Mouse (Mus musculus) hindlimb bud, embryonic 11.5 days (tissue): ENCODE results near the gene Clic4.

Experiments
- DNase-seq: peaks from one replicate; pipeline ENCODE4 v3.0.0-alpha.2; 2012; ENCODE audit warnings: low read depth, low spot score; ENCODE audit errors: extremely low spot score

Gene Clic4

DNA sequence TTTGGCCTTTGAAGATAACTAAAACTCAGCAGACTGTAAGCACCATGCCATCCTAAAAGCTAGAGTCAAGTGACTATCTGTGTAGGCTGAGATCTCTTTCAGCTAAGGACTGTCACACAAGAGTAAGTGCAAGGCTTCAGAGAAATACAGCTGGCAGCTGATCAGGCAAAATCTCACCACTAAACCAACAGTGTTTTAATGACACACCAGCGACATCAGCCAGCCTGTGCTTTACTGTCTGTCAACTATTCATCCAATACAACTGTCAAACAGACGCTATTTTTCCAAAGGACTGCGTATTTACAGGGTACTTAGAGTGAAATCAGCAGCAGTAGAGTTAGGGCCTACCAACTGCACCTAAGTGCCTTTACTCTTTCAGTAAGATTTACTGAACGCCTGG lies 12.2 kb downstream of the Clic4 start:
- no peak for DNase-seq

DNA sequence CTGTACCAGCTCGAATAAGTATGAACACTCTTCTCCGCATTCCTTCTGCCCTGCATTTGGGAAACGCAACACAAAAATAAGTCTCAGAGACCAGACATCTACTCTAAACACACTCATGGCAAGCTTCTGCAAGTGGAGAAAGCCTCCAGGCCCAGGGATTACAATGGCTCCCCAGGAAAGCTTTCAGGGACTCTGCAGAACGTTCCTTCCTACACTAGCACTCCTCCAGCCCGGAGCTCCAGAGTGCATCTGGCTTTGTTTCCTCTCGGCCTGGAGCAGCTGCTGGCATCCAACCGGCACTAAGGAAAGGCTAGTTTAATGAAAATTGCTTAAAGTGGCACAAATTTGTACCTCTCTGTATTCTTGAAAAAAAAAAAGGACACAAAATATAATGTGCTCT lies 14.1 kb downstream of the Clic4 start:
- DNase-seq: no peak

DNA sequence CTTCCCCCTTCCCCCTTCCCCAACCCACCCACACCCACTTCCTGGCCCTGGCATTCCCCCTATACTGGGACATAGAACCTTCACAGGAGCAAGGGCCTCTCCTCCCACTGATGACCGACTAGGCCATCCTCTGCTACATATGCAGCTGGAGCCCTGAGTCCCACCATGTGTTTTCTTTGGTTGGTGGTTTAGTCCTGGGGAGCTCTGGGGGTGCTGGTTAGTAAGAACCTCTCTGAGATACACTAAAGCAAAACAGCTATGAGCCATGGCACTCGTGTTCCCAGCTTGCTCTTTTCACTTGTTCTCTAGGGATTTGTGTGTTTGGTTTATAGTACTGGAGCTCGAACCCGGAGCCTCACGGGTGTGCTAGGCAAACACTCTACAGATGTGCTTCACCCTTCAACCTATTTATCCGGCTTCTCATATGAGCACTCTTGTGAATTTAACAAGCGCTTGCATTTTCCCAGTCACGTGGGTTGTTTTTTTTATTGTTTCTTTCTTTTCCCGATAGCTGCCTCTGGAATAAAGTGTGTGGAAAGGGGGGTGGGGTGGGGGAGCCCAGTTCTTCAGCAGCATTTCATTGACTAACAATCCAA lies 14.6 kb downstream of the Clic4 start:
- no peak for DNase-seq

DNA sequence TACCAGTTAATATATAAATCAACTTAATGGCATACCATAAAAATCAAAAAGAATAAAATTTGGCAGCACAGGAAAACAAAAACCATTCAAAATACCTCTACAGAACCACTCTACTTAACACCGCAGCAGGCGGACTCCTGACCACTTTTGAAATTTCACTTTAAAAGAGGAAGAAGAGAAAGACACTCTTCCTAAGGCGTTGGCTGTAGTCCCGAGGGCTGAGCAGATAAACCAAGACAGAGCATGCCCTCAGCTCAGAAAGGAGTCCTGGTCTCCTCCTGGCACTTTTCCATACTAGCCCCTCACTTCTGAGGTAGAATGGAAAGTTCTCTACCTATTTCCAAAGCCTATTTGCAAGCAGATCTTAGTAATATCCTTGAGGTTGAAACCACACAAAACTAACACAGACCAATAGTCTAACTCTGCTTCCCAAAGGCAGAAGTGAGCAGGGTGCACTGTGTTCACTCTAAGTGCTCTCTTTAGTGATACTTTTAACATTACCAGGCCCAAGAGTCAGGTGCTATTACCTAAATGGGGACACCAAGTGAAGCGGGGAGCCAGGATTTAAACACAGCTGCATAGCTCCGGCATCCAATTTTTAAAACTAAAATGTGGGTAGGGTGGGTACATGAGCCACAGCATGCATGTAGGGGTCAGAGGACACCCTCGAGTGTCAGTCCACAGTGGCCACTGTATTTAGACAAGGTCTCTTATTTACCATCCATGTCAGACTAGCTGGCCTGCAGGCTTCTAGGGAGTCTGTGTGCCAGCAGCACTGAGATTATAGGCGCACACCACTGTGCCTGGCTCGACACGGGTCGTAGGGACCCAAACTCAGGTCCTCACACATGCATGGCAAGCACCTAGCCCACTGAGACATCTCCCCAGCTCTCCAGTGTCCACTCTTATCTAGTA lies 15.8 kb downstream of the Clic4 start:
- no peak for DNase-seq

DNA sequence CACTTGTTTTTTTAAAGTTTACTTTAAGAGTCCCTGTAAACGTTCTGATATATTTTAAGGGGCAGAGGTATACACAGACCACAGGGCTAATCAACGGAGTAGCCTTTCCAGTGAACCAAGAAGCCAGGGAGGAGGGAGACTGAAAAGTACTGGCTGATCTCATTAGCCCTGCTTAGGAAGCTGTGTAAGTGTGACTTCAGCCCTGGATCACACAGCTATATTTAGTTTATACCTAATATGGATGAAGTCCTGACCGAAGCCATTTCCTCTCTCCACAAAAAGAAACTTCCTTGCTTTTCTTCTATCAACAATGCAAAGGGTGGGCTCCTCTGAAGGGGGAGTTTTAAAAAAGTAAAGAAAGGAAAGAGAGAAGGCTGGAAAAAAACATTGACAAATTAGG lies 17.8 kb downstream of the Clic4 start:
- no peak for DNase-seq

DNA sequence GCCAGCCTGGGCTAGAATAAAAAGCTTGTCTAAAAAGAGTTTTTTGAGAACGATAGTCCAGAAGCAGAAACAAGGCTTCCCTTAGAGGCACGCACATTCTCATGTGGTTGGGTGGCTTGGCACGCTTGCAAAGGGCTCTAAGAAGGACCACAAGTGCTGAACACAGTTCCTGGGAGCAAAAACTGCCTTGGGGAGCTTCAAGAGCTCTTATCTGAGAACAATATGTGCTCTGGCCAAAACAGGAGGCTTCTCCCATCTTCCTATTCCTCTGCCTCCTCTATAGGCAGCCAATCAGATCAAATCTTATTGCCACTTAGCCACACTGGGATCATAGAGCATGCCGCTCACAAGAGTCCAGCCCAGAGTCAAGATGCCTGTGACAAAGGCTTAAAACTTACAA lies 18.3 kb downstream of the Clic4 start:
- no peak for DNase-seq

DNA sequence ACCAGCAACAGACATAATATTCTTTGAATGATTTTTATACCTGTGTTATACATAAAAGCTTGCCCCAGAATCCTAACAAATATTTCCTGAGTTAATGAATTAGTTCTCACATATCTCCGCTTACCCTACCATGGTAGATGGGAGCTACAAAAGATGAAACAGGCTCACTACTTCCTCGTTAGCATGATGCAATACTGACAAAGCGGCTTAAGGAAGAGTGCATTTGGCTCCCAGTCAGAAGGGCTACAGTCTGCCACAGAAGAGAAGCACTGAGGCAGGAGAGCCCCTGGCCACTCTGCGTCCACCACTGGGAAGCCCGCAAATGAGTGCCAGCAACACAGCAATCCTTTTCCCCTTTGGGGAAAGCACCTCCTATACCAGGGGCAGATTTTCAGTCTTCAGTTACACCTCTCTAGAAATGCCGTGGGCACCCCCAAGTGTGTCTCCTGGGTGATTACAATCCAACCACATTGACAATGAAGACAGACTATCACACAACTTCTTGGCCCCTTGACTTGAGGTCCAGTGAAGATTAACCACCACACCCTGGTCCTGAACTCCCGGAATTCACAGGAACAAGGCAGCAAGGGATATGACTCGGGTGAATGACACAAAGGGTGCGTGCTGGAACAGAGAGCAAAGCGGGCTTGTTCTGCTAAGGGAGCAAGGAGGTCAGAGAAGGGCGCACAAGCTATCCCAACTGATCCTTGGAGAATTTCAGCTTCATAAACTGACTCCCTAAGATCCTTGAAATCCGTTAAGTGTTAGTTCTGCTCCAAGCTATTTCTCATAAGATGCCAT lies 19.2 kb downstream of the Clic4 start:
- DNase-seq: no peak

DNA sequence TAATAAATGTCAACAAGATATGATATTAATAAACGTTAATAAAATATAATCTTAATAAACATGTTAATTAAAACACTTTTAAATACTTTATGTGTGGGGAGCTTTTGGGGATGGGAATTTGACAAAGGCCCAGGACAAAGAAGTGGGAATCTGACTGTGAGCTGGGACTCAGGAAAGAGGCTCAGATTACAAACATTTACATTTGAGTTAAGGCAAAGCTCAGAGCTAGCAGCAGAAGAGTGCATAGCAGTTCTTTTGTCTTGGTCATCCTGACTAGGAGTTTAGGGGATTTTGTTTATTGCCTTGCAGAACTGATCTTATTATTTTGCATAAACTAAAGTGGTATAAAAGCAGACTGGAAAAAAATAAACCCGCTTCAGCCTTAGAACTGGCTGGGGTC lies 20.8 kb downstream of the Clic4 start:
- no peak for DNase-seq

DNA sequence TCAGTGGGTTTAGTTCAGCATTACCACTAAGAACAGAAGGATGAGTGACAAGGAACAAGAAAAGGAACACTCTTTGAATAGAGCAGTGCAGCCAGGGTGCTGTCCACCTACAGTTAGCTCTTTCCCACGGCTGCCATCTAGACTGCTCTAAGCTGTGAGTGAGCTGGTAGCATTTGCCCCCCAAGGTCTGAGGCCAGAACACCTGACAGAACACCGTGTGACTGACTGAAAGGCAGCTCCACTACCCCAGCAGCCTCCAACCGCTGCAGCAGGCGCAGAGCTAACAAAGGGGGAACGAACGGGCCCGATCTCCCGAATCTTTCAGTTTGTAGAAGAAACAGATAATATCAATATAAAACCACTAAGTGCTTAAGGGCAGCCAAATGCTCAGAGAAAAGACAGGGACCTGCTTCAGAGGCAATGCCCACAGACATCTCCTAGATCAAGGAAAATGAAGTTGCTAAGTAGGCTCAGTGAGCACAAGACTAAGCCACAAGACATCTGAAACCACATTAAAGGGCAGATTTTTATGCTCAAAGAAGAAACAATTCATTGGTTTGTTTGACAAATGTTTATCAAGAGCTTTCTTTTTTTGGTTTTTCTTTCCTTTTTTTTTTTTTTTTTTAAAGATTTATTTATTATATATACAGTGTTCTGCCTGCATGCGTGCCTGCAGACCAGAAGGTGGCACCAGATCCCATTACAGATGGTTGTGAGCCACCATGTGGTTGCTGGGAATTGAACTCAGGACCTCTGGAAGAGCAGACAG lies 24.2 kb downstream of the Clic4 start:
- no peak for DNase-seq

DNA sequence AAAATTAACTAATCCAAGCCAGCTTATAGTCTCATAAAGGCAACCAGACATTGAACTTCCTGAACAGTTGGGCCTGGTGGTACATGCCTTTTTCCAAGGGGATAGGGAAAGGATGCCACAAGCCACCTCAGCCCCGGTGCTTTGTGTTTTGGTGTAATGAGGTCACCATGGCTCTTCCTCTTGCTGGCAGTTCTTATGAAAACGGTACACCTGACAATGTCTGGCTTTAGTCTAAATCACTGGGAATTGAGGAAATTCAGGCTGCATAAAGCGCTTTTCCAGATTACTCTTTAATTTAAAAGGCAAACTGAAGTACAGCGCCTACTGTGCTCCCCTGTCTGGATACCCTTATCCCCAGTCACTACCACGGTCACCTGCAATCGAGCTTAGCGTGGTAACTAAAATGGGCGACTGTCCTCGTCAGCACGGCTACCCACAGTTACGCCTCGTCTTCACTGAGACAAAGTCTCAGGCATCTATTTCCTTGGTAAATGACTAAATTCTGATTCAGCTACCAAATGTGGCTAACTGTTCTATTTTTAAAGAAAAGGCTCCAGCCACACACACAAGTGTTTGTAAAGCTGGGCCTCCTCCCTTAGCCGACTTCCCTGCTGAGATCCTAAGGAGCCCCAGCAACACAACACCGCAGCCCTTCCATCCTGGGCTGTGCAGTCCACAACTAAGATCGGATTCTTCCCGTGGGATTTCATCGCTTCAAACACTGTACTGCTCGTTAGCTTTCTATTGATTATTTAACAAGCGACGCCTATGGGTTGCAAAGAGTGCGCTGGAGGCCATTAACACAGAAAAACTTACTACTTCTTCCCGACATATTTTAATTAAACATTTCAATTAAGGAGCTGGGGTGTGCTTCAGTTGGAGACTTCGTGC lies 25.5 kb downstream of the Clic4 start:
- DNase-seq: no peak

DNA sequence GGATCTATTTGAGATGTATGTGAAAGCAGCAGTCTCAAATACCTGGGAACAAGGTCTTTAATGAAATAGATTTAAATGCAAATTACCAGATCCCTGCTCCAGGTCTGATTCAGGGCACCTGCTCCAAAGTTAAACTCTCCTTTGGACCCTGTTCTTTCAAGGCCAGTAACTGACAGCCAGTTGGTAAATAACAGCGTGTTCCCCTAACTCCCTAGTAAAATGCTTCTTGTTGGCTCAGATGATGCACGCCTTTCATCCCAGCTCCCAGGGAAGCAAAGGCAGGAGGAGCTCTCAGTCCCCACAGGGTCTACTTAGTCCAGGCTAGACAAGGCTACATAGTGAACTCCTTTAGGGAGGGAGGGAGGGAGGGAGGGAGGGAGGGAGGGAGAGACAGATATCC lies 26.2 kb downstream of the Clic4 start:
- DNase-seq: no peak

DNA sequence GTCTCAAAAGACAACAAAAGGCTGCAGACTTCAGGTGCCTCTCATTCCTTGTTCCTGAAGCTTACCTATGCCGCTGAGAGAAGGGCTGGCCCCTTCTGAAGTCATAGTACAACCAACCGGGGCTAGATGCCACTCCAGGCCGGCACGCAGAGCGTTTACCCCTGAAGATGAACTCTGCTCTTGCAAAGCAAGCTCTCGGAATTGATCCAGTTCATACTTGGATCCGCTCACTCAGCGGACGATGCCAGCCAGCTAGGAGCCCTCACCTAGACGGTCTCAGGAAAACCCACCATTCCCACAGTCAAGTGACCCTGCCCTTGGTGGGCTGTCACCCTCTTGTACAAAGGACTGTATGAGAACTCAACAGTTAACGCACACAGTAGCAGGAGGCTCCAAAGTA lies 26.8 kb downstream of the Clic4 start:
- DNase-seq: no peak

DNA sequence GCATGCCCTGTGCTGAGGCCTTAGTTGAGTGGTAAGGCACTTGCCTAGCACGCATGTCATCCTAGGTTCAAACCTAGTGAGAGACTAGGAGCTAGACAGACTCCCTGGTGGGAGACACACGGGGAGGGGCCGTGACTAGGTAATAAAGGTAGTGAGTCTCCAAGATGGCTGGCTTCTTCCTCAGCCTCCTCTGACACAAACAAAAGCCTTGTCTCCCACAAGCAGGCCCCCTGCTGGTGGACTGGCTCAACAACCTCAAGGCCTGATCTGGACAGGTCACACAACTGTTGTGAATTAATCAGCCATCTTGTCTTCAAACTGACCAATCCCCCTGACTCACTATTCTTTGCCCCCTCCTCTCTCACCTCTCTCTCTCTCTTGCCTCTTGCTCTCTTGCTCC lies 28.3 kb downstream of the Clic4 start:
- no peak for DNase-seq

DNA sequence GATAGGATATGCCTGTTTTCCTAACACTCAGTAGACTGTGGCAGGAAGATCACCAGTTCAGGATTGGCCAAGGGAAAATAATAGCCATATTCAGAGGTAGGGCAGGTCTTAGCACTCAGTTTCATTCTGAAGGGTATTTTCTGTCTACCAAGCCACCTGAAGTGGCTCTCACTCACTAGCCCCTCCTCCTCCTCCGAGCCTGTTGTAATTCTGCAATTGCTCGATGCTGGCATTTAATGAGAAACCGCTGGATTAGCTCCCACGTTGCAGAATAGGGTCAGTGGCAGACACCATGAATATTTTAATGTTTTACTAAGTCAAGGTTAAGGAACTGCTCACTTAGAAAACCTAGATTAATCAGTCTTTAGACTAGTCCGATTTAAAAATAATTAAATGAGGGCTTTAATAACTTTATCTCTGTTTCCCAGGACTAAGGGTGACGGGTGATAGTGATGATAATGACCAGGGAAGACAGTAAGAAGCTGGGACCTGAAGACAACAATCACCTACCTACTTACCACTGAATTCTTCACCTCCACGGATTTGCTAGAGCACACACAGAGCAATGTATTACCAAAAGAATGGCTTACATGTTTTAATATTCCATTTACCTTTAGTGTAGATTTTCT lies 29.6 kb downstream of the Clic4 start:
- no peak for DNase-seq

DNA sequence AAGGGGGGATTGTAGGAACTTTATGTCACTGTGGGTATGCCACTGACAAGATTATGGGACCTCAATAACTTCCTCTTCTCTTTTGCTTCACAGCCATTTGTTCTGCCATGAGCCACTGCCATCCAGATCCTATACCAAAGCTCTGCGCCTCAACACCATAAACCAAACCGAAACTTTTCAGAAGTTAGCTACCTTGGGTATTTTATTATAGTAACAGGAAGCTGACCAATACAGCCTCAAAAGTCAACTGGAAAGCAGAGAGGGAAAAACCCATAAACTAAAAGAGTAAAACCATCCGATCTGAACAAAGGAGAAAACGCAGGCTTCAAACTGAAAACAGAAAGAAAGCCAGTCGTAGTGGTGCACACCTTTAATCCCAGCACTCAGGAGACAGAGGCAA lies 30.2 kb downstream of the Clic4 start:
- no peak for DNase-seq

DNA sequence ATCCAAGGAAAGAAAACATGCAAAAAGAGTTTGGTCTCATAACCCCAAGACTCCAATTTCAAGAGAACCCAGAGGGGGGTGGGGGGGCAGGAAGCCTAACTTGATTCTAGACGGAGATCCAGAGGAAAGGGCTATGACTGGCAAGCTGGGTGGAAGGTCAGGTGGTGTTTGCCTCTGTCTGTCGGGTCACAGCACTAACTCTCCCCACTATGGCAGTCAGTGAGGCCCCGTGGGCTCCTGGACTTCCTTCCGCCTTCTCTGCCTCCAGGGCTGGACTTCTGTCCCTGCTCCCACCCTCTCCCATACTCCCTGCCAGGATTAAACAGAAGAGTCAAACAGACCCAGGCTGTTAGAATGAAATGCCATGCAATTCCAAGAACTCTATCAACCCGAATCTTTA lies 30.9 kb downstream of the Clic4 start:
- no peak for DNase-seq

DNA sequence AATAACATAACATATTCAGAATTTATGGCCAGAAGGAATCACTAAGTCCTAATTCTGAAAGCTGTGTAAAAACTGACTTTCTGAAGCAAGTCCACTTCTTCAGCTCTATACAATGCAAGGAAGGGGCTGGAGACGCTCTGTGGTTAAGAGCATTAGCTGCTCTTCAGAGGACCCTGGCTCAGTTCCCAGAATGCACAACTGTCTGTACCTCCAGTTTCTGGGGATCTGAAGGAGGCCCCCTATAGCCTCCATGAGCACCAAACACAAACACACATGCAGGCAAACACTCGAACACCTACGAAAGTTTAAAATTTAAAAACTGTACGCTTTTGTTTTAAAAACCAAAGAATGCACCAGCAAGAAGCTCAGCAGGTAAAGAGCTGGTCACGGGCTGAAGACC lies 31.5 kb downstream of the Clic4 start:
- DNase-seq: no peak

DNA sequence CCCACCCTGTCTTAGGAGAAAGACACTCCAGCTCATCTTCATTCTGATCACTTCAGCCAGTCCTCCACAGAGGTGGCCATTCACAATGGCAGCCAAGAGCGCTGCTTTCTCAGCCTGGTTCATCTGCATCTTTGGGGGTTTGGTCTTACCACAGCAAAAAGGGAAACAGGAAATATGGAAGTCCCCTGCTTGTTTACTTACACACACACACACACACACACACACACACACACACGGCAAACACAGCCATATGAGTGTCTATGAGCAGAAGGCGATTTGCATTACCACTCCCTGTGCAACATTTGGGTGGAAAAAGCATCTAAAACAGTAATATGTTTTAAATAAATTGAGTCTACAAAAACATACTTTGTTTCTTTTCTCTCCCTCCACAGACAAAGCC lies 32.3 kb downstream of the Clic4 start:
- DNase-seq: no peak

DNA sequence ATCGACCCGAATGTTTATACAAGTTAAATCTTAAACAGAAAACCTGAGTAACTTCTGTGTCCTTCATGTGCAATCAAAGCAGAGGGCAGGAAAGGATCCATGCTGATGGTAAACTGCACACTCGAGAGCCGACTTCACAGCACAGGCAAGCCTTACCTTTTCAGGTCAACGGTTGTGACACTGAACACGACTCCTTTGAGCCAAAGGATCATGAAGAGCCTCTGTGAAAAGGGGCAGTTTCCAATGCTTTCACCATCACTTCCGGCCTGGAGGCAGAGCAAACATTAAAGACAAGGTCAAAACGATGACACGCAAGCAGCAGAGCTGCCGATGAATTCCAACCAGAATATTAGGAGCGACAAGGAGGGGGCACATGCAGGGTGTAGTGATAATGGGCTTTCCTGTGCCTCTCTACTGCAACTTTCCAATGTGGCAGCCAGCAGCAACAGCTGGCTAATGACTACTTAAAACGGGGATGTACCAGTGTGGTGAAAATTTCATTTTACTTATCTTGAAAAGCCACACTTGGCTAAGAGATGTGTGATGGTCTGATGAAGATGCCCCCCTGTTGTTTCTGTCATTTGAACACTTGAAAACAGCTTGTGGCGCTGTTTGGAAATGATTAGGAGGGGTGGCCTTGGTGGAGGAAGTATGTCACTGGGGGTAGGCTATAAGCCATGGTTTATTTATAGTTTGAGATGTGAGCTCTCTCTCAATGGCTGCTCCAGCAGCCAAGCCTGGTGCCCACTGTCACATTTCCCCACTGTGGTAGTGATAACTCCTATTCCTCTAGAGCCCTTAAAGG lies 33.7 kb downstream of the Clic4 start:
- DNase-seq: no peak
